Mouse (Mus musculus) bone marrow, adult 2 months (tissue): ENCODE measurements around the gene Cers2. TPM values are rescaled to one million over a fixed set of nuclear protein-coding genes. Genes with fewer than 3 reads are reported as not detected.

ENCODE experiments used
- H3K27ac ChIP-seq: fragments of 200-500 bp; 2 replicates; pipeline ENCODE4 v1.5.1; 2012; ENCODE audit warnings: low read depth, mild to moderate bottlenecking, control low read depth, inconsistent platforms, low read length; ENCODE audit not compliant: control insufficient read depth, poor library complexity, insufficient read depth
- H3K4me1 ChIP-seq: fragments of 200-500 bp; 2 replicates; pipeline ENCODE4 v1.6.1; 2011; ENCODE audit warnings: low read length; ENCODE audit not compliant: control insufficient read depth, insufficient read depth
- H3K4me3 ChIP-seq: fragments of 200-500 bp; replicated peaks from 2 replicates; pipeline ENCODE3; 2011; ENCODE audit warnings: mild to moderate bottlenecking, low read depth, low read length, control low read depth; ENCODE audit not compliant: control insufficient read depth
- CTCF ChIP-seq: fragments of 200-500 bp; IDR thresholded peaks from 2 replicates; pipeline ENCODE4 v1.5.1; 2011; ENCODE audit warnings: low read length, control low read depth; ENCODE audit not compliant: control insufficient read depth, insufficient read depth
- POLR2A ChIP-seq: fragments of 200-500 bp; IDR thresholded peaks from 2 replicates; pipeline ENCODE4 v1.6.1; 2011; ENCODE audit warnings: low read depth, mild to moderate bottlenecking, control low read depth, low read length, borderline replicate concordance; ENCODE audit not compliant: control insufficient read depth
- WGBS: fragments of 180-500 bp; shearing (Covaris S2); methylation state at CpG from one replicate; pipeline ENCODE4 v1.1.7; 2018; 5-methylcytosine and 5-hydroxymethylcytosine counted together
- polyA plus RNA-seq: library from polyadenylated mRNA; stranded (reverse); fragments of >200 nt; gene quantifications from 2 replicates; pipeline ENCODE4 v1.2.4, GENCODE M21; 2011; ENCODE audit warnings: low replicate concordance; ENCODE audit not compliant: missing spikeins, insufficient read depth, insufficient read length

Gene Cers2
- polyA plus RNA-seq, 1 experiment: 159 TPM

- TF ChIP-seq CTCF (no peak), POLR2A (no peak)
- Histone ChIP-seq H3K4me3 (peak overlapping the region; percentile 90), H3K27ac (peak overlapping the region; percentile 96), H3K4me1 (peaks cover 12% of the 10 kb centered on the region; the same call in 1 of the 2 replicates)
- 6% methylated on average over 9 of the region's 9 CpGs for WGBS
Observed at GRCm38 (mm10) chr3:95315844-95316550, 1.4 kb downstream of the Cers2 start.

- TF ChIP-seq POLR2A (no peak), CTCF (peak; percentile 87)
- WGBS: 33% methylated on average over 12 of the region's 12 CpGs
- Histone ChIP-seq H3K27ac (no peak overlapping the region), H3K4me1 (peaks cover 10% of the 10 kb centered on the region; the same call in 1 of the 2 replicates), H3K4me3 (no peak overlapping the region)
Observed at GRCm38 (mm10) chr3:95317414-95318080, 3.0 kb downstream of the Cers2 start.

- WGBS: 45% methylated on average over 6 of the region's 6 CpGs
- no peak for TF ChIP-seq CTCF
- TF ChIP-seq POLR2A: no peak
- H3K27ac ChIP-seq: no peak overlapping the region
- H3K4me3 ChIP-seq: no peak overlapping the region
- H3K4me1 ChIP-seq: peaks cover 7% of the 10 kb centered on the region; the same call in 1 of the 2 replicates
Observed at GRCm38 (mm10) chr3:95318548-95318947, 4.0 kb downstream of the Cers2 start.

- Histone ChIP-seq H3K4me1 (peaks cover 7% of the 10 kb centered on the region; the same call in 1 of the 2 replicates), H3K27ac (no peak overlapping the region), H3K4me3 (no peak overlapping the region)
- TF ChIP-seq CTCF: no peak
- no peak for TF ChIP-seq POLR2A
- WGBS: 28% methylated on average over 2 of the region's 2 CpGs
Observed at GRCm38 (mm10) chr3:95319110-95319509, 4.5 kb downstream of the Cers2 start.

GRCm38 (mm10) chr3:95319701-95320625, 5.4 kb downstream of the Cers2 start:
- WGBS: 84% methylated on average over 12 of the region's 12 CpGs
- Histone ChIP-seq H3K4me1 (peaks cover 9% of the 10 kb centered on the region; the same call in 1 of the 2 replicates), H3K4me3 (no peak overlapping the region), H3K27ac (no peak overlapping the region)
- no peak for TF ChIP-seq CTCF
- no peak for TF ChIP-seq POLR2A

GRCm38 (mm10) chr3:95323429-95323828, 8.8 kb downstream of the Cers2 start:
- H3K4me1 ChIP-seq: peaks cover 6% of the 10 kb centered on the region; the same call in 1 of the 2 replicates
- TF ChIP-seq POLR2A: no peak
- no peak for TF ChIP-seq CTCF
- H3K4me3 ChIP-seq: no peak overlapping the region
- H3K27ac ChIP-seq: no peak overlapping the region; the same call in 1 of the 2 replicates
- WGBS: 47% methylated on average over 3 of the region's 3 CpGs

- TF ChIP-seq POLR2A (no peak), CTCF (no peak)
- whole genome bisulfite sequencing: 74% methylated on average over 6 of the region's 6 CpGs
Observed at GRCm38 (mm10) chr3:95324454-95325144, 10.0 kb downstream of the Cers2 start.

More at GRCm38 (mm10) chr3:95324454-95325144, 10.0 kb downstream of the Cers2 start:
- H3K4me1 ChIP-seq: peaks cover 2% of the 10 kb centered on the region; the same call in 1 of the 2 replicates
- H3K4me3 ChIP-seq: no peak overlapping the region
- H3K27ac ChIP-seq: no peak overlapping the region
